Mouse (Mus musculus) CH12.LX (cell line): ENCODE measurements around the gene Lysmd1. TPM values are rescaled to one million over a fixed set of nuclear protein-coding genes. Genes with fewer than 3 reads are reported as not detected.

Experiments used
- DNase-seq: peaks from one replicate; pipeline ENCODE4 v3.0.0-alpha.2; 2013; ENCODE audit errors: extremely low read depth
- H3K27ac ChIP-seq: 2 replicates; pipeline ENCODE4 v1.5.1; 2012; ENCODE audit warnings: low read depth, mild to moderate bottlenecking, control low read depth, moderate library complexity; ENCODE audit not compliant: insufficient read depth
- H3K27me3 ChIP-seq: replicated peaks from 2 replicates; pipeline ENCODE3; 2012; ENCODE audit warnings: inconsistent platforms
- H3K36me3 ChIP-seq, 2 experiments: replicated peaks in 1 of 2; 2 replicates each; pipeline versions ENCODE3 to v1.6.1; 2012; ENCODE audit warnings: inconsistent platforms in 1 of 2, low read length in 1 of 2, mild to moderate bottlenecking in 1 of 2, mixed read lengths in 1 of 2, moderate library complexity in 1 of 2; ENCODE audit not compliant: control insufficient read depth in 1 of 2, insufficient read depth in 1 of 2
- H3K4me1 ChIP-seq, 2 experiments: 2 replicates each; pipeline ENCODE4 v1.6.1; 2012; ENCODE audit warnings: inconsistent platforms in 1 of 2, moderate library complexity in 1 of 2; ENCODE audit not compliant: insufficient read depth in 2 of 2, control insufficient read depth in 1 of 2
- H3K4me2 ChIP-seq: 2 replicates; pipeline ENCODE4 v1.6.1; 2012; ENCODE audit warnings: low read depth, mild to moderate bottlenecking, control low read depth; ENCODE audit not compliant: poor library complexity, insufficient read depth, severe bottlenecking
- H3K4me3 ChIP-seq, 3 experiments: fragments of 150-350 bp in 1 of 3; sonication (generic) in 1 of 3; replicated peaks in 1 of 3; 2 replicates each; pipeline versions ENCODE3 to v1.5.1; 2011 to 2012; ENCODE audit warnings: low read depth in 2 of 3, low read length in 2 of 3, mild to moderate bottlenecking in 2 of 3, moderate library complexity in 2 of 3, control low read depth in 1 of 3, improper control_type of control experiment in 1 of 3, inconsistent platforms in 1 of 3, mixed read lengths in 1 of 3; ENCODE audit not compliant: poor library complexity in 1 of 3
- H3K79me2 ChIP-seq: replicated peaks from 2 replicates; pipeline ENCODE4 v1.6.1; 2012; ENCODE audit warnings: mild to moderate bottlenecking, moderate library complexity; ENCODE audit not compliant: control insufficient read depth, poor library complexity, insufficient read depth, severe bottlenecking; ENCODE audit errors: extremely low read depth
- H3K9ac ChIP-seq: 2 replicates; pipeline ENCODE4 v1.6.1; 2012; ENCODE audit warnings: low read depth, mild to moderate bottlenecking, control low read depth, moderate library complexity; ENCODE audit not compliant: insufficient read depth
- H3K9me3 ChIP-seq: replicated peaks from 2 replicates; pipeline ENCODE3; 2012; ENCODE audit warnings: low read length, inconsistent platforms, mixed read lengths
- CTCF ChIP-seq, 2 experiments: IDR thresholded peaks in 1 of 2; conservative IDR thresholded peaks in 1 of 2; 2 replicates each; pipeline ENCODE4 v1.5.1; 2011 to 2012; ENCODE audit warnings: low read depth in 2 of 2, low read length in 2 of 2, improper control_type of control experiment in 1 of 2, inconsistent platforms in 1 of 2, mild to moderate bottlenecking in 1 of 2, moderate library complexity in 1 of 2
- ELF1 ChIP-seq: IDR thresholded peaks from 2 replicates; pipeline ENCODE4 v1.6.1; 2014; ENCODE audit warnings: low read depth, mild to moderate bottlenecking, inconsistent platforms, low read length, improper control_type of control experiment
- HCFC1 ChIP-seq: IDR thresholded peaks from 2 replicates; pipeline ENCODE4 v1.6.1; 2012; ENCODE audit warnings: low read depth, mild to moderate bottlenecking, inconsistent platforms, low read length, improper control_type of control experiment
- MAZ ChIP-seq: IDR thresholded peaks from 2 replicates; pipeline ENCODE4 v1.6.1; 2012; ENCODE audit warnings: low read depth, mild to moderate bottlenecking, inconsistent platforms, low read length, improper control_type of control experiment, moderate library complexity
- MEF2A ChIP-seq: IDR thresholded peaks from 2 replicates; pipeline ENCODE4 v1.6.1; 2014; ENCODE audit warnings: low read depth, mild to moderate bottlenecking, inconsistent platforms, low read length, improper control_type of control experiment, borderline replicate concordance
- NELFE ChIP-seq: IDR thresholded peaks from 2 replicates; pipeline ENCODE4 v1.6.1; 2011; ENCODE audit warnings: low read depth, low read length, improper control_type of control experiment
- PAX5 ChIP-seq: IDR thresholded peaks from 2 replicates; pipeline ENCODE4 v1.6.1; 2012; ENCODE audit warnings: low read length, inconsistent platforms, mixed read lengths
- POLR2AphosphoS2 ChIP-seq: IDR thresholded peaks from 2 replicates; pipeline ENCODE4 v1.6.1; 2011; ENCODE audit warnings: low read depth, low read length, improper control_type of control experiment
- RAD21 ChIP-seq: IDR thresholded peaks from 2 replicates; pipeline ENCODE4 v1.6.1; 2011; ENCODE audit warnings: low read depth, mild to moderate bottlenecking, low read length, improper control_type of control experiment, moderate library complexity
- RCOR1 ChIP-seq: conservative IDR thresholded peaks from 2 replicates; pipeline ENCODE4 v1.6.1; 2012; ENCODE audit warnings: low read depth, mild to moderate bottlenecking, inconsistent platforms, low read length, improper control_type of control experiment
- TCF12 ChIP-seq: IDR thresholded peaks from 2 replicates; pipeline ENCODE4 v1.6.1; 2014; ENCODE audit warnings: low read depth, mild to moderate bottlenecking, inconsistent platforms, low read length, improper control_type of control experiment
- ZC3H11A ChIP-seq: IDR thresholded peaks from 2 replicates; pipeline ENCODE4 v1.6.1; 2012; ENCODE audit warnings: low read depth, mild to moderate bottlenecking, inconsistent platforms, low read length, improper control_type of control experiment
- dilution Hi-C: fragments of 300-500 bp; cut with MboI; formaldehyde crosslinking; loops from 2 replicates; pipeline ENCODE4 v1.14.3; 2020; ENCODE audit warnings: low sequenced_read_pairs; ENCODE audit not compliant: extremely low pct_unique_long_range_greater_than_20kb, extremely low pct_ligation_motif_present
- in situ Hi-C: fragments of 300-500 bp; cut with MboI; formaldehyde crosslinking; loops from 3 replicates; pipeline ENCODE4 v1.14.3; 2019; ENCODE audit warnings: low sequenced_read_pairs, low pct_ligation_motif_present, low pct_unique_long_range_greater_than_20kb, mixed read lengths
- polyA plus RNA-seq: library from polyadenylated mRNA; unstranded; fragments of >175 nt; gene quantifications from 2 replicates; pipeline ENCODE4 v1.2.1, GENCODE M21; 2012; ENCODE audit warnings: low read depth; ENCODE audit not compliant: insufficient read length
- total RNA-seq, 2 experiments: library from RNA; depleted of rRNA; stranded (reverse); fragments of 300-350 nt in 1 of 2; fragments of >200 nt in 1 of 2; gene quantifications; 2 replicates each; pipeline ENCODE4 v1.2.3; 2012 to 2014

Gene Lysmd1
- total and polyA plus RNA-seq, 3 experiments: 8.1 to 13.6 (median 11.6) TPM

DNA sequence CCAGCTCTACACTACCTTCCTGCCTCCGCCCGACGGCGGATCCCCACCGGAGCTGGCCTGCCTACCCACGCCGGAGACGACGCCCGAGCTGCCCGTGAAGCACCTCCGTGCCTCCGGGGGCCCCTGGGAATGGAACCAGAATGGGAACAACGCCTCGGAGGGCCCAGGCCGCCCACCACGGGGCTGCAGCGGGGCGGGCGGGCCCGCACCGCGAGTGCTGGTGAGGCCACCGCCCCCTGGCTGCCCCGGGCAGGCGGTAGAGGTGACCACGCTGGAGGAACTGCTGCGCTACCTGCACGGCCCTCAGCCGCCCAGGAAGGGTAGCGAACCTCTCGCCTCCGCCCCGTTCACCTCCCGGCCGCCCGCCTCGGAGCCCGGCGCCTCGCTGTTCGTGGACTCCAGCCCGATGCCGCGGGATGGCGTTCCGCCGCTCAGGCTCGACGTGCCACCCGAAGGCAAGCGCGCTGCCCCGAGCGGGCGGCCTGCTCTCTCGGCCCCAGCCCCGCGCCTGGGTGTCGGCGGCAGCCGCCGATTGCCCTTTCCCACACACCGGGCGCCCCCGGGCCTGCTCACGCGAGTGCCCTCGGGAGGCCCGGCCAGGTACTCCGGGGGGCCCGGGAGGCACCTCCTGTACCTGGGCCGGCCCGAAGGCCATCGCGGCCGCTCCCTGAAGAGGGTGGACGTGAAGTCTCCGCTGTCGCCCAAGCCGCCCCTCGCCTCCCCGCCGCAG is 38.8 kb downstream of the Lysmd1 start:
- H3K4me3 ChIP-seq: no peak overlapping the region
- no peak overlapping the region for H3K9ac ChIP-seq
- no peaks in the 10 kb centered on the region for H3K79me2 ChIP-seq
- H3K9me3 ChIP-seq: peaks cover 8% of the 10 kb centered on the region
- dilution Hi-C loops (no loop called here), in situ Hi-C loops (no loop called here)
- no peaks in the 10 kb centered on the region for H3K36me3 ChIP-seq
- no peak for DNase-seq
- H3K4me1 ChIP-seq: peaks cover 0 to 8% of the 10 kb centered on the region in 2 experiments; a peak in 1 of 4 replicates
- no peak overlapping the region for H3K4me2 ChIP-seq
- peaks cover 29% of the 10 kb centered on the region for H3K27me3 ChIP-seq
- no peak for TF ChIP-seq RAD21
- TF ChIP-seq TCF12: no peak
- TF ChIP-seq CTCF (conservative IDR thresholded peaks at IDR 0.05 in 1 of 2, IDR thresholded peaks at IDR 0.05 in 1 of 2; ENCODE audit: low read depth in 2 of 2, low read length in 2 of 2): no peak
- no peak for TF ChIP-seq ZC3H11A
- H3K27ac ChIP-seq: no peak overlapping the region

DNA sequence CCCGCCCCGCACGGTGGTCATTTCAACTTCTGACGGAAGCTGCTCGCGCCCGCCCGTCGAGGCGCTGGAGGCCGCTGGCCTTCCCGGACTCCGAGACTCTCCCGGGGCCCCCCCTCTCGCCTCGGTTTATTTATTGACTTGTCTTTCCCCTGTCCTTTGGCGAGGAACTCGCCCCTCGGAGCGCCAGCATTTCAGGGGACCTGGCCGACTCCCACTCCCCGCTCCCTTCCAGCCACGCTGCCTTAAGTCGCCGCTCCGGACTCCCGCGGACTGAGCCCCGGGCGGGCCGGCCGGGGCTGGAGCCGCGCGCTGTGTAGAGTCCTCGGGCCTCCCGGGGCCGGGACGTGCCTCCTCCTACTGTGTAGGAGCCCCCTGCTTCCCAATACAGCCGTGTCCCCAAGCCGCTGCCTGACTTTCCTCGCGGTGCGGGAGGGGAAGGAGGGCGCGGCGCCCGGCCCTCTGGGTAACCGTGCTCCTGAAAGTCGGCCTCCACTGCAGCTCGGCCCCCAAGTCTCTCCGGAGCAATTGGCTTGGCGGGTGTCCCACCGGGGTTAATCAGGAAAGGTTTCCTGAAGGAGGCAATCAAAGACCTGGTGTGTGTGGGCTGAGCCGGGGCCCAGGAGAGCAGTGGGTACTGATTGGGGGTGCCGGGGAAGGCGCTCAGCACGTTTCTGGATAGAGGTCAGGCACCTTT is 39.5 kb downstream of the Lysmd1 start:
- in situ Hi-C loops: no loop called here
- H3K4me1 ChIP-seq: peaks cover 0 to 8% of the 10 kb centered on the region in 2 experiments; a peak in 1 of 4 replicates
- H3K4me3 ChIP-seq: no peak overlapping the region
- TF ChIP-seq MEF2A (no peak), HCFC1 (no peak), MAZ (no peak), POLR2AphosphoS2 (no peak), PAX5 (no peak), ELF1 (no peak), NELFE (no peak), RCOR1 (no peak)
- TF ChIP-seq, all 38 proteins: peak for 0
- Histone ChIP-seq H3K79me2 (no peaks in the 10 kb centered on the region), H3K27ac (no peak overlapping the region), H3K9me3 (peaks cover 8% of the 10 kb centered on the region), H3K27me3 (peaks cover 22% of the 10 kb centered on the region), H3K36me3 (no peaks in the 10 kb centered on the region), H3K9ac (no peak overlapping the region), H3K4me2 (no peak overlapping the region)
- DNase-seq: no peak
- dilution Hi-C loops: no loop called here
